Mouse (Mus musculus) testis, adult 2 months (tissue): ENCODE measurements around the gene Cyp3a11. TPM values are rescaled to one million over a fixed set of nuclear protein-coding genes. Genes with fewer than 3 reads are reported as not detected.
"Not testable (repeated sequence)": the region's sequence is repeated elsewhere in the genome, so short reads cannot be mapped to it uniquely, and the experiment has no call there.

ENCODE experiments used
- H3K27ac ChIP-seq: fragments of 200-500 bp; 2 replicates; pipeline ENCODE4 v1.5.1; 2012; ENCODE audit warnings: low read depth, low read length; ENCODE audit not compliant: control insufficient read depth, insufficient read depth
- H3K27me3 ChIP-seq: fragments of 200-500 bp; 2 replicates; pipeline ENCODE4 v1.6.1; 2012; ENCODE audit warnings: mild to moderate bottlenecking, low read length, moderate library complexity; ENCODE audit not compliant: control insufficient read depth, insufficient read depth
- H3K36me3 ChIP-seq: fragments of 200-500 bp; 2 replicates; pipeline ENCODE4 v1.6.1; 2012; ENCODE audit warnings: mild to moderate bottlenecking, low read length; ENCODE audit not compliant: control insufficient read depth, insufficient read depth
- H3K4me1 ChIP-seq: fragments of 200-500 bp; 2 replicates; pipeline ENCODE4 v1.6.1; 2012; ENCODE audit warnings: low read length; ENCODE audit not compliant: control insufficient read depth, insufficient read depth
- H3K4me3 ChIP-seq: fragments of 200-500 bp; 2 replicates; pipeline ENCODE4 v1.5.1; 2012; ENCODE audit warnings: low read depth, mild to moderate bottlenecking, low read length, moderate library complexity, mixed read lengths; ENCODE audit not compliant: control insufficient read depth
- CTCF ChIP-seq: fragments of 200-500 bp; IDR thresholded peaks from 2 replicates; pipeline ENCODE4 v1.5.1; 2012; ENCODE audit warnings: low read depth, mild to moderate bottlenecking, inconsistent platforms, low read length, moderate library complexity; ENCODE audit not compliant: control insufficient read depth, insufficient read depth, insufficient replicate concordance
- POLR2A ChIP-seq: fragments of 200-500 bp; IDR thresholded peaks from 2 replicates; pipeline ENCODE4 v1.6.1; 2012; ENCODE audit warnings: low read depth, mild to moderate bottlenecking, inconsistent platforms, low read length, moderate library complexity; ENCODE audit not compliant: control insufficient read depth
- polyA plus RNA-seq: library from polyadenylated mRNA; depleted of rRNA; stranded (reverse); fragments of >200 nt; gene quantifications from 2 replicates; pipeline ENCODE4 v1.2.3, GENCODE M21; 2012; rRNA removed

Cyp3a11 gene
- not detected in 2 replicates for polyA plus RNA-seq

GRCm38 (mm10) chr5:145879688-145880087, at the start of gene Cyp3a11:
TSS of gene Cyp3a11 (minus strand) at chr5:145879964.
- Histone ChIP-seq H3K36me3 (no peaks in the 10 kb centered on the region), H3K27me3 (no peaks in the 10 kb centered on the region), H3K4me1 (no peaks in the 10 kb centered on the region), H3K27ac (no peak within 1 kb of the TSS), H3K4me3 (no peak within 1 kb of the TSS)
- TF ChIP-seq CTCF (no peak), POLR2A (no peak)

- Histone ChIP-seq H3K27ac (no peak overlapping the region), H3K4me3 (no peak overlapping the region), H3K36me3 (no peaks in the 10 kb centered on the region), H3K27me3 (no peaks in the 10 kb centered on the region), H3K4me1 (no peaks in the 10 kb centered on the region)
- TF ChIP-seq CTCF: no peak
- no peak for TF ChIP-seq POLR2A
Observed at GRCm38 (mm10) chr5:145912912-145913311, 33.1 kb upstream of the Cyp3a11 start.

DNA sequence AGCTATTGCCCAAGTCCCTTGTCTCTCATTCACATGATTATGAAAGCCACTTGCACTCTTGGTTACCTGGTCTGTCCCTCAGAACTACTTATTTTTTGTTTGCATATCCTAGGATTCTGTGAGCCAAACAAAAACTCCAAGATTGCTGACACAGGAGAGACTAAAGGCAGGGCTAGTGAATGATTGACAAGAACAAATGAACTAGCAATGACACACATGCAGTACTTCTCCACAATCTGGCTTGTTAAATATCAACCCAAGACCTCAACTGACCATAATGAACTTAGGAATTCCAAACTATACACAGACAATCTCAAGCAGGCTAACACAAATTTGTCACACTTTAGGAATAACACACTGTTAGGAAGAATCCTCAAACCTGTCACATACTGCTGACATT, 32.0 kb upstream of the Cyp3a11 start:
- H3K36me3 ChIP-seq: no peaks in the 10 kb centered on the region
- TF ChIP-seq POLR2A (no peak), CTCF (no peak)
- no peak overlapping the region for H3K27ac ChIP-seq
- no peak overlapping the region for H3K4me3 ChIP-seq
- H3K4me1 ChIP-seq: no peaks in the 10 kb centered on the region
- no peaks in the 10 kb centered on the region for H3K27me3 ChIP-seq

DNA sequence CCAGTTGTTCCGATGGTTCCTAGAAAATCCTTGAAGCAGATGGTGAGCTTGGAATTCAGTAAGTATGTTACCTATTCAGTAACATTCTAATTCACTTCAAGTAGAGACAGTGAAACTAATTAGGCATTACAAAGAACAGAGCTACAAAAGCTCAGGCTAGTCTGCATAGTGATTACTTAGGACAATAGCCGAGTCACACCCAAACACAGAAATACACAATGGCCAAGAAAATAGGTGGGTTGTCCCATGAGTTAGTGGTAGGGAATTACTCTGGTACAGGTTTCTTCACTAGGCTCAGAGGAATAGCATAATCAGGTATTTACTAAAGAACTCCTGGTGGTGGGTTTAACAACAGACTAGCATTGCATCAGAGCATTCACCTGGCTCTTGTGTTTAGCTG, 27.2 kb upstream of the Cyp3a11 start:
- not testable (repeated sequence) for H3K36me3 ChIP-seq, H3K4me1 ChIP-seq, H3K27me3 ChIP-seq, H3K27ac ChIP-seq, H3K4me3 ChIP-seq

GRCm38 (mm10) chr5:145904535-145904934, 24.8 kb upstream of the Cyp3a11 start:
- TF ChIP-seq CTCF (no peak), POLR2A (no peak)
- Histone ChIP-seq H3K36me3 (no peaks in the 10 kb centered on the region), H3K27ac (no peak overlapping the region), H3K27me3 (no peaks in the 10 kb centered on the region), H3K4me3 (no peak overlapping the region), H3K4me1 (no peaks in the 10 kb centered on the region)

GRCm38 (mm10) chr5:145903349-145903748, 23.6 kb upstream of the Cyp3a11 start:
- no peak for TF ChIP-seq POLR2A
- no peak for TF ChIP-seq CTCF
- Histone ChIP-seq H3K27ac (no peak overlapping the region), H3K4me3 (no peak overlapping the region), H3K27me3 (no peaks in the 10 kb centered on the region), H3K4me1 (no peaks in the 10 kb centered on the region), H3K36me3 (no peaks in the 10 kb centered on the region)

DNA sequence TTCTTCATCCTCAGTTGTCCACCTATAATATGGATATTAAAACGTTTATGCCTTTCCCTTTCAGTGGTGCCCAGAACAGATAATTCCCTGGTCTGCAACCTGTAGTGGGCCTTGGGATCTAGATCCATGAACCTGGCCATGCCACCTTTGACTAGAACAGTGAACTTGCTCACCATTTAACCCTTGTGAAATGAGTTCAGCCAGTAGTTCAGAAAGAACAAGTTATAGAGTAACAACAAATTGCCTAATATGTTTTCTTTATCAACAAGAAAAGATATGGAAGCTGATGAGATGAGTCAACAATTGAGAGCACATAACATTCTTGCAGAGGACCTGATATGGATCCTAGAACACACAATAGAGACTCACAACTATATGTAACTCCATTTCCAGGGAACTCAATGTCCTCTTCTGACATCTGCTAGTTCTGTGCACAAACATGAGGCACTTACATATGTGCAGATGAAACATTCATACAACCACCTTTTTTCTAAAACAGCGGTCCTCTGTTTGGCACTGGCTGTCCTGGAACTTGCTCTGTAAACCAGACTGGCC, 20.7 kb upstream of the Cyp3a11 start:
- H3K27ac ChIP-seq: no peak overlapping the region
- H3K4me1 ChIP-seq: no peaks in the 10 kb centered on the region
- no peaks in the 10 kb centered on the region for H3K36me3 ChIP-seq
- H3K27me3 ChIP-seq: no peaks in the 10 kb centered on the region
- TF ChIP-seq CTCF (no peak), POLR2A (no peak)
- H3K4me3 ChIP-seq: no peak overlapping the region

DNA sequence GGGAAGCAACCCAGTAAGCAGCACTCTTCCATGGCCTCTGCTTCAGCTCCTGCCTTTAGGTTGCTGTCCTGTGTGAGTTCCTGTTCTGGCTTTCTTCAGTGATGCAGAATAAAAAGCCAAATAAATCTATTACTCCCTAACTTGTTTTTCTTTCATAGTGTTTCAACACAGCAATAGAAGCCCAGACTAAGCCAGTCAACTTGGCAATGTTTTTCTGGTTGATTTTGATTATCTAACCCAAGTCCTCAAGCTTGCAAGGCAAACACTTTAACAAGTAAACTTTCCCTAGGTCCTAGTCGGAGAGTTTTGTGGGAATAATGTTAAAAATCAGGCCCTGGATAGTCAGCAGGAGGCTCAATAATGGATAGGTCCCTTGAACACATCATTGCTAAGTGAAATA, 17.5 kb upstream of the Cyp3a11 start:
- Histone ChIP-seq H3K27ac (no peak overlapping the region), H3K36me3 (no peaks in the 10 kb centered on the region), H3K4me3 (no peak overlapping the region), H3K4me1 (no peaks in the 10 kb centered on the region), H3K27me3 (no peaks in the 10 kb centered on the region)
- TF ChIP-seq POLR2A (no peak), CTCF (no peak)
